10 mouse cellular contexts compared by ENCODE assay signal in genomic region chr4:105244931-105245330, GRCm38 (mm10).
DNase-seq lines count a peak whose midpoint lies in the region; ATAC-seq and TF ChIP-seq lines count a peak whose summit lies in the region.
"Had no signal": no experiment of that assay in that cellular context is flagged by ENCODE, and none has a peak within 500 bp of the region (broad histone marks: within the 10 kb centered on the region; RNA-seq: fewer than 3 reads in every experiment).

No protein-coding gene starts in this region.

- peak overlapping the region; percentile 67 for H3K4me2 ChIP-seq in heart, embryonic 16.5 days (ENCODE audit: low read depth, low read length)
- peak overlapping the region; percentile 49 for H3K4me2 ChIP-seq in embryonic facial prominence, embryonic 12.5 days (replicated peaks)
- H3K4me2 ChIP-seq in hindbrain, embryonic 12.5 days (replicated peaks) = peak overlapping the region; percentile 49
- H3K4me2 ChIP-seq in midbrain, embryonic 14.5 days (ENCODE audit: low read length) = peak overlapping the region; percentile 51

- no peak overlapping the region for H3K27ac ChIP-seq in heart, embryonic 16.5 days (ENCODE audit: low read length)
- H3K27ac ChIP-seq in heart, adult 2 months = no peak overlapping the region
- H3K27ac ChIP-seq in embryonic facial prominence, embryonic 12.5 days = no peak overlapping the region
- no peak overlapping the region for H3K27ac ChIP-seq in hindbrain, embryonic 12.5 days
- H3K27ac ChIP-seq in midbrain, embryonic 14.5 days (replicated peaks; ENCODE audit: low read depth, low read length) = peak overlapping the region; percentile 63
- H3K27ac ChIP-seq: liver, embryonic 14.5 days had no signal

- H3K9me3 ChIP-seq in heart, embryonic 16.5 days (replicated peaks; ENCODE audit: control insufficient read depth, low read length) = no peaks in the 10 kb centered on the region
- H3K9me3 ChIP-seq in embryonic facial prominence, embryonic 12.5 days = no peaks in the 10 kb centered on the region
- no peaks in the 10 kb centered on the region for H3K9me3 ChIP-seq in hindbrain, embryonic 12.5 days (replicated peaks)
- H3K9me3 ChIP-seq in midbrain, embryonic 14.5 days (ENCODE audit: control insufficient read depth, low read length) = no peaks in the 10 kb centered on the region

- TF ChIP-seq EP300 in heart, adult 2 months (IDR thresholded peaks at IDR 0.05; ENCODE audit: insufficient read depth, low read depth, low read length) = no peak

- no peaks in the 10 kb centered on the region for H3K79me2 ChIP-seq in heart, adult 2 months (replicated peaks; ENCODE audit: control insufficient read depth, insufficient read depth, low read length)

- H3K4me1 ChIP-seq in heart, embryonic 16.5 days (ENCODE audit: control insufficient read depth, insufficient read depth, low read length) = no peaks in the 10 kb centered on the region
- H3K4me1 ChIP-seq in heart, adult 2 months (ENCODE audit: control insufficient read depth, insufficient read depth, low read length) = no peaks in the 10 kb centered on the region; the same call in 1 of the 2 replicates
- H3K4me1 ChIP-seq in embryonic facial prominence, embryonic 12.5 days = peaks cover 12% of the 10 kb centered on the region
- H3K4me1 ChIP-seq in hindbrain, embryonic 12.5 days = peaks cover 16% of the 10 kb centered on the region
- H3K4me1 ChIP-seq in midbrain, embryonic 14.5 days (ENCODE audit: control insufficient read depth, insufficient read depth, low read length) = peaks cover 13% of the 10 kb centered on the region

- ATAC-seq in heart, embryonic 16.5 days (replicated peaks; ENCODE audit: extremely low read depth, insufficient read depth, low FRiP score) = no peak
- no peak for ATAC-seq in embryonic facial prominence, embryonic 12.5 days (ENCODE audit: insufficient number of reproducible peaks, insufficient read depth, low FRiP score, low TSS enrichment)
- ATAC-seq in hindbrain, embryonic 12.5 days (ENCODE audit: low FRiP score) = peak; percentile 27; the same call in 1 of the 2 replicates
- no peak for ATAC-seq in midbrain, embryonic 14.5 days (ENCODE audit: low FRiP score, low TSS enrichment)
- ATAC-seq: CD4-positive, CD25-positive, alpha-beta regulatory T cell, adult 4 months had no signal

- TF ChIP-seq POLR2A in heart, adult 2 months (IDR thresholded peaks at IDR 0.05; ENCODE audit: insufficient read depth, low read depth, low read length) = no peak

- 68% methylated on average over 10 of the region's 10 CpGs for WGBS in heart, embryonic 16.5 days
- 82% methylated on average over 10 of the region's 10 CpGs for WGBS in heart, adult 2 months
- 67% methylated on average over 10 of the region's 10 CpGs for WGBS in embryonic facial prominence, embryonic 12.5 days
- 70% methylated on average over 10 of the region's 10 CpGs for WGBS in hindbrain, embryonic 12.5 days
- WGBS in midbrain, embryonic 14.5 days = 56% methylated on average over 10 of the region's 10 CpGs

- H3K4me3 ChIP-seq in heart, embryonic 16.5 days (ENCODE audit: low read length) = no peak overlapping the region
- no peak overlapping the region for H3K4me3 ChIP-seq in heart, adult 2 months
- no peak overlapping the region for H3K4me3 ChIP-seq in embryonic facial prominence, embryonic 12.5 days
- no peak overlapping the region for H3K4me3 ChIP-seq in hindbrain, embryonic 12.5 days
- no peak overlapping the region for H3K4me3 ChIP-seq in midbrain, embryonic 14.5 days (replicated peaks; ENCODE audit: low read depth, low read length)

- no peak for TF ChIP-seq CTCF in heart, adult 2 months (IDR thresholded peaks at IDR 0.05)

- H3K9ac ChIP-seq in heart, embryonic 16.5 days (ENCODE audit: low read length) = no peak overlapping the region
- H3K9ac ChIP-seq in heart, adult 2 months (ENCODE audit: low read depth, low read length) = no peak overlapping the region
- peak overlapping the region; percentile 41; the same call in 1 of the 2 replicates for H3K9ac ChIP-seq in embryonic facial prominence, embryonic 12.5 days
- peak overlapping the region; percentile 49; the same call in 1 of the 2 replicates for H3K9ac ChIP-seq in hindbrain, embryonic 12.5 days
- H3K9ac ChIP-seq in midbrain, embryonic 14.5 days (replicated peaks; ENCODE audit: low read length) = peak overlapping the region; percentile 48; the same call in 1 of the 2 replicates
- H3K9ac ChIP-seq: liver, embryonic 14.5 days had no signal

- H3K27me3 ChIP-seq in heart, embryonic 16.5 days (ENCODE audit: control insufficient read depth, insufficient read depth, low read length) = no peaks in the 10 kb centered on the region
- H3K27me3 ChIP-seq in heart, adult 2 months (ENCODE audit: control insufficient read depth, insufficient read depth, low read length) = no peaks in the 10 kb centered on the region
- H3K27me3 ChIP-seq in embryonic facial prominence, embryonic 12.5 days = no peaks in the 10 kb centered on the region
- H3K27me3 ChIP-seq in hindbrain, embryonic 12.5 days = no peaks in the 10 kb centered on the region
- no peaks in the 10 kb centered on the region for H3K27me3 ChIP-seq in midbrain, embryonic 14.5 days (ENCODE audit: control insufficient read depth, insufficient read depth, low read length)

- H3K36me3 ChIP-seq in heart, embryonic 16.5 days (ENCODE audit: control insufficient read depth, insufficient read depth) = no peaks in the 10 kb centered on the region
- H3K36me3 ChIP-seq in heart, adult 2 months (ENCODE audit: control insufficient read depth, insufficient read depth, low read length) = no peaks in the 10 kb centered on the region
- H3K36me3 ChIP-seq in embryonic facial prominence, embryonic 12.5 days = no peaks in the 10 kb centered on the region
- H3K36me3 ChIP-seq in hindbrain, embryonic 12.5 days = no peaks in the 10 kb centered on the region
- no peaks in the 10 kb centered on the region for H3K36me3 ChIP-seq in midbrain, embryonic 14.5 days (ENCODE audit: control insufficient read depth, insufficient read depth, low read length)

- intact Hi-C loops in heart, adult 2 months (cut with DNase I) = no loop called here
- intact Hi-C loops in gastrocnemius, postnatal 14 days (cut with DNase I; ENCODE audit: low total_unique reads) = no loop called here

- DNase-seq in heart, adult 2 months = no peak
- no peak for DNase-seq in midbrain, embryonic 14.5 days
- DNase-seq in gastrocnemius, postnatal 14 days = no peak
- no peak for DNase-seq in urinary bladder, adult 18-20 months (ENCODE audit: low spot score in 2 of 2)
- DNase-seq in retina, embryonic 14.5 days (ENCODE audit: low spot score) = no peak

Comparison
In these comparisons a context has a peak if more than half of its experiments do, and no peak if none do; other contexts are left out.
1. H3K9ac ChIP-seq: peak in embryonic facial prominence, embryonic 12.5 days (single experiment), hindbrain, embryonic 12.5 days (single experiment) and midbrain, embryonic 14.5 days (single experiment); none in heart, embryonic 16.5 days (single experiment) and heart, adult 2 months (single experiment).
2. Peak in every context shown above with its lines, with median percentiles within 50 percentile points of each other: H3K4me2 ChIP-seq.